Mouse (Mus musculus): ENCODE results near the gene Upk2.
A peak's percentile ranks its signal among the peaks of the same experiment; 100 is the strongest.
"Not testable (repeated sequence)": the region's sequence is repeated elsewhere in the genome, so short reads cannot be mapped to it uniquely, and the experiment has no call there.

The Upk2 gene

DNA sequence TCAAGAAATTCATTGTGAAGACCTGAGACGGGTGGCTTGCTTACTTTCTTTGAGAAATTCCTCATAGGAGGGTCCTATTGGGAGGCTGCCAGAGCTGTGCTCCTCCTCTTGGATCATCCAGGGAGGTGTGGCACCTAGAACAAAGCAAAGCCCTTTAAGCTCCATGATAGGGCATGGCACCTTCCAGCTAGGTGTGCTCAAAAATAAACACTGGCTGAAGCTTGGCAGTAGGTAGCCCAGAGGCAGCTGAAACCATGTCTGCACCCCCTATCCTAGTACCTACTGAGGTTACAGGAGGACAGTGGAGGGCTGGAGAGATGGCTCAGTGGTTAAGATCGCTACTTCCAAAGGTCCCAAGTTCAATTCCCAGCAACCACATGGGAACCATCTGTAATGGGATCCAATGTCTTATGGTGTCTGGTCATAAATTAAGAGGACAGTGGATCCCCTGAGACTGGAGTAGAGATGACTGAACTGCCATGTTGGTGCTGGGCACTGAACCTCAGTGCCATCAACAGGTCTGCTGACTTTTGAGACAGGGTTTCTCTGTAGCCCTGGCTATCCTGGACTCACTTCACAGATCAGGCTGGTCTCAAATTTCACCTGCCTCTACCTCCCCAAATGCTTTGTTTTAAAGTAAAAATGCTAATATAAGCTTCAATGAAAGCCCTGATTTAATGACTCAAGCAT is 44.0 kb downstream of the Upk2 start:
- no peak for DNase-seq (ENCODE audit: low read depth, low spot score)

DNA sequence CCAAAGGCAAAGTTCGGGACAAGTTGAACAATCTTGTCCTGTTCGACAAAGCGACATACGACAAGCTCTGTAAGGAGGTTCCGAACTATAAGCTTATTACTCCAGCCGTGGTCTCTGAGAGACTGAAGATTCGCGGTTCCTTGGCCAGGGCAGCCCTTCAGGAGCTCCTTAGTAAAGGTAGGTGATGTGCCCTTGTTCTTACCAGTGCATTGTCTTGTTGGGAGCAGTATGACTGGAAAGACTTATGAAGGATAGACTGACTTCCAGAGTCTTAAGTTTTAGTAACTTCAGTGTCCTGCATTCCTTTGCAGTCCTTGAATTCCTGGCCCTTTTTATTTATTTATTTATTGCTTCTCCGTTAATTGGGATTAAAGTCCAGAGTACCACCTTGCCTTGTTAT is 46.1 kb downstream of the Upk2 start:
- not testable (repeated sequence) for DNase-seq (ENCODE audit: low read depth, low spot score)

- DNase-seq (ENCODE audit: low read depth, low spot score) = no peak
Observed at GRCm38 (mm10) chr9:44407752-44408097, 47.1 kb downstream of the Upk2 start.

DNA sequence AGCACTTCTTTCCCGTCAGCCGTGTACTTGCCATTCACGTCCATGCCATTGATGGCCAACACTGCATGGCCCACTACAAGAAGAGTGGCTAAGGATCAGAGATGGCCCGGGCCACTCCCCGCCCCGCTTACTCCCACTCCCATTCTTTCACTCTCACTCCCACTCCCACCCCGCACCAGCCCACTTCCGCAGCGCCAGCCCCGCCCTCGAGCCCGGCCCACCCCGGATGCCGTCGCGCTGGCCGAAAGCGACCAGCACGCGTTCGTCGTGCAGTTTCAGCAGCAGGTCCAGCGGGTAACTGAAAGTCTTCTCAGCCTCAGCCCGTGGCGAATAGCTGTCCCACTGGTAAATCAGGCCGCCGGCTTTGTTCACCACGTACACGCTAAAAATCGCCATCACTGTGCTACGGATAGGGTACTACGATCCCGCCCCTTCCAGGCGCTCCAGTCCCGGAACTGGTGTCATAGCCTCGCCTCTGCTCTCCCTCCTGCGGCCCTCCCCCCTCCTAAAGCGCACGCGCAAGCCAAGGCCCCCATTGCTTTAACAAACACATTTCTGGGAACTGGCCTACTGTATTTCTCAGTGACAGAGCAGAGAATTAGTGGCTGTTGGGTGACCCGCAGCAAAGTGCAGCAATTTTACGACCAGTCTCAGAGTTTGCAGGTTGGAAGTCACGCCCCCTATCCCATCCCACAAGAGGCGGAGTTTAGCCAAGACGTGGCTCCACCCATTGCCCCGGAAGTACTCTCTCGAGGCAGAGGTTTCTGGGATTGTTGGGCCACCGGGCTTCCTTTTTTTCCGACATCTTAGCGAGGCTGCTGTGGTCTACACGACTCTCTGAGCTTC is 47.6 kb downstream of the Upk2 start, which contains the start of the genes Rps25 and Trappc4:
TSS of gene Rps25 (plus strand) at position 234 of the 846 bp plus-strand sequence.
TSS of gene Trappc4 (minus strand) at position 695 of the 846 bp plus-strand sequence.
- peak; percentile 86 for DNase-seq (ENCODE audit: low read depth, low spot score)

DNA sequence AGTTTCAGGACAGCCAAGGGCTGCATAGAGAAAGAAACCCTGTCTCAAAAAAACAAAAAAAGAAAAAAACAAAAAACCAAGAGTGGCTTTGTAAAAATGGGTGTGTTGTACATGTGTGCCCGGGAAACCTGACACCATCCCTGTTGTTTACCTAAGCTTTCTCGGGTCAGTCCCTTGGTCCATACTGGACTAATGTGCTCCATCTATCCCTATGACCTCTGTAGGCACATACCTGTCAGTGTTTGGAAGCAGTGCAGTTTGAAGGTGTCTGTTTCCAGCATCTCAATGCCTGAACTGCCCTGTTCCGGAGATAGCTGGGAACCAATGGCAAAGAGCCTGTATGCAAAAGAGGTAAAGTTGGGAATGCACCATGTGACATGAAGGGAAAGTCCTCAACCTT is 49.8 kb downstream of the Upk2 start:
- DNase-seq (ENCODE audit: low read depth, low spot score) = no peak
